Mouse (Mus musculus) kidney, postnatal 25 days (tissue): ENCODE results near the gene Tppp2.

Experiments
- DNase-seq, 2 experiments: peaks; one replicate each; pipeline ENCODE4 v3.0.0; 2021; ENCODE audit warnings: mixed read lengths in 2 of 2

Tppp2 gene

GRCm38 (mm10) chr14:51960316-51960715 lies 42.1 kb downstream of the Tppp2 start:
- no peak for DNase-seq

GRCm38 (mm10) chr14:51967400-51967799 lies 49.2 kb downstream of the Tppp2 start:
- no peak for DNase-seq
